Mouse (Mus musculus): ENCODE results near the gene Chst4.

DNA sequence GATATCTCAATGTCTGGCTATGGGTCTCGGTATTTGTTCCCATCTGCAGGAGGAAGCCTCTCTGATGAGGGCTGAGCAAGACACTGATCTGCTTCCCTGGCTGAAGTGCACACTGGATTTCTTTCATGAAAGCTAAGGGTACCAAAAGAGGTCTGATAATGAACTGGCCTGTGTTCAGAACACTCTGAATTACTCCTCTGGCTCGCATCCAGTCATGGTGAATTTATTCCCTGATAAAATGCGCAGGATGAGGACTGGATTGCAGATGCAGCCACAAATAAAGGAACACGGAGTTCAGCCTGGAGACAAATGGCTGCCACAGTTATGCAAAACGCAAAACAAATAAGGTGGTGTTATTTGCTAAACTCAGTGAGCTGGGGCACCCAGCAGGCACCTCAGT is 55.6 kb downstream of the Chst4 start:
- no peak for TF ChIP-seq CTCF (conservative IDR thresholded peaks at IDR 0.05 in 1 of 2, IDR thresholded peaks at IDR 0.05 in 1 of 2; ENCODE audit: low read depth in 2 of 2, low read length in 2 of 2)
- no peak for TF ChIP-seq TCF12 (IDR thresholded peaks at IDR 0.05; ENCODE audit: low read depth, low read length)
- no peak for TF ChIP-seq SIN3A (IDR thresholded peaks at IDR 0.05; ENCODE audit: low read length)
- TF ChIP-seq POLR2A (IDR thresholded peaks at IDR 0.05; ENCODE audit: low read depth, low read length) = no peak
